Mouse (Mus musculus) brain, embryonic 14.5 days (tissue): ENCODE measurements around the gene Dcbld2.

Source experiments
- CTCF ChIP-seq: fragments of 200-500 bp; IDR thresholded peaks from 2 replicates; pipeline ENCODE4 v1.5.1; 2012; ENCODE audit warnings: inconsistent platforms, mild to moderate bottlenecking, moderate library complexity, borderline replicate concordance; ENCODE audit not compliant: insufficient read depth, insufficient read length; ENCODE audit errors: extremely low read depth
- POLR2A ChIP-seq: fragments of 200-500 bp; IDR thresholded peaks from 2 replicates; pipeline ENCODE4 v1.6.1; 2012; ENCODE audit warnings: mild to moderate bottlenecking, inconsistent platforms, borderline replicate concordance; ENCODE audit not compliant: poor library complexity, insufficient read depth, insufficient read length, severe bottlenecking; ENCODE audit errors: extremely low read depth

DNA sequence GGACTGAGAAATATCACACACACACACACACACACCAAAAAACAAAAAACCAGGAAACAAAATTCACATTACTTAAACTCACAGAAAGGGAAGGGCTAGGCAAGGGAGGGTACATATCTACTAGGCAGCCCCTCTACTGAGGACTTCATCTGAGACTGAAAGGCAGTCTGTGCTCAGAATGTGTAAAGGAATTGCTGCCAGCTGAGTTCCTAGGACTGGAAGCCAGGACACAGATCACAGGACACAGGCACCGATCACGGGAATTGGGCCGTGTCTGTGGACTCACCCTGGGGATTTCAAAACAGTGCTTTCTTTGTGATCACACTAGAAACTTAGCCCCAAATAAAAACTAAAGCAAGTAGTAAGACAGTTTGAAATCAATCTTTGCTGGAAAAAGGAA is 104.6 kb downstream of the Dcbld2 start:
- TF ChIP-seq CTCF (no peak), POLR2A (no peak)
